Mouse (Mus musculus): ENCODE data around the gene Psmd6.

Gene Psmd6

DNA sequence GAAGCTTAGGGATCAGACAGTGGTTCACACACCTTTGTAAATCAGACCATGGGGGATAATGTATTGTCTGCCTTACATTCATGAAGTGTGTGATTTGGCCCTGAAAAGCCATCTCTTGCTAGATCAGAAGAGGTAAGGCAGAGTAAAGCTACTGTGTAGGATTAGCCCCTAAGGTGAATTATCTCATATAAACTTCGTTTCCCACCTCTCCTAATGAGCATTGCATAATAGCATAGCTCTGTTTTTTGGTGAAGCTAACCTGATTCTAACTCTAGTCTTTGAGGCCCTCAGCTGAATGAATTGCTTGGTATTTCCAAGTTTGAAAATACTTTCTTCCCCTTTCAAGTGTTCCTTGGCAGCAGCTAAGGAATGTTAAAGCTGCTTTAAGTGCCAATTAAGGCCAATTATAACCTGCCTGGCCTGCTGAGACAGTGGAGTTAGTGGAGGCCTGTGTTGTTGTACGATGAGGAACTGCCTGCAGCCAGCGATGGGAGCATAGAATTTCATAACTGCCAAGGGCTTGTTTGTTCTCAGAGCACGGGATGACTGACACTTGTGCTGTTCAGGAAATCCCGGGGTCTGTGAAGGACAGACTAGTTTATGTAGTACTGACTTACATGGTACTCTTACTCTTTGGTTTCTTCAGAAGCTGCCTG lies 56.2 kb downstream of the Psmd6 start:
- DNase-seq (ENCODE audit: low read depth, low spot score): no peak

DNA sequence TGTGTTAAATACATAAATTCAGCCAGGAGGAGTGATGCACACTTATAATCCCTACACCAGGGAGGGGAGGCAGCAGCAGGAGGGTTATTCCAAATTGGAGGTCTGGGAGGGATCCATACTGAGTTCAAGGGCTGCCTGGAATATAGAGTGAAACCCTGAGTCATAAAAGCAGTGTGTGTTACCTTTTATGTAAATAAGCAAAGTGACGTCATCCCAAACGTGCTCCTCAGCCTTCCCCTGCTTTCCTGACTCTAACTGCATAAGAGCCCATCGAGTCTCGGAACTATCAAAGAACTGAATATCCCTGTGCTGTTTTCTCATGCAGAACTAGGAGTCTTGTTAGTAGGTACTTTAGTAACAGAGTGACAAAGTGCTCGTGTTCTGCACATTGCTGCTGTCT lies 57.4 kb downstream of the Psmd6 start:
- DNase-seq (ENCODE audit: low read depth, low spot score): no peak

DNA sequence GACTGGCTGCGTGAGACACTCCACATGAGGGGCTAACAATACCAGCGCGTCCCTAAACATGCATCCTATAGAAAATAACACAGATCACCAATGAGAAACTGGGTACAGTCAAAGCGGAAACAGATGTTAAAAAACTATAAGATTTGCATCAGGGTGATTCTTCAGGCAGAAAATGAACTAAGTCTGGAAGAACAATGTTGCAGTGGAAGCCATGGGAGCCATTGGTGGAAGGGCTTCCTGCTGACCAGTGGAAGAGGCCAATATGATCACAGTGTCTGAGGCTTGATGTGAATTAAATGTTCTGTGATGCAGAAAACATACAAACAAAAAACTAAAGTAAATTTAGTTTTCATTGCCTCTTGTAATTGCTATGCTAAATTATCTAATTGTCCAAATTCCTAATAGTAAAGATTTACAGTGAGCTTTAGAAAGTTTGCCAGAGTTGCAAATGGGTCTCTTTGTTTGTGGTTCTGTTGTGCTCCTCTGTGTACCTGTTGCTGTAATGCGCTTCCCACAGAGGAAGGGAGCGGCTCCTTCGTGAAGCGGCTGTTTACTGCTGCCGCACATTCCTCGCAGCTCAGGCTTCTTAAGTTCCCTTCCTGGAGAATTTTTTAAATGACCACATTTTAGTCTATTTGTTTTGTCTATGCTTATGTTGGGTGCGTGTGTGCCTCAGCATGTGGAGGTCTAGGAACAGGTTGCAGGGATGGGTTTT lies 58.1 kb downstream of the Psmd6 start:
- no peak for DNase-seq (ENCODE audit: low read depth, low spot score)
